Mouse (Mus musculus) liver, postnatal 0 days (tissue): Measurements from ENCODE around the gene Auh. TPM values are rescaled to one million over a fixed set of nuclear protein-coding genes. Genes with fewer than 3 reads are reported as not detected.

Experiments used
- ATAC-seq: fragments of 200-750 bp; cut with Nextera tagmentation; 2 replicates; pipeline ENCODE4 v1.8.0; 2017; ENCODE audit warnings: mild to moderate bottlenecking, moderate library complexity
- DNase-seq: peaks from one replicate; pipeline ENCODE4 v3.0.0-alpha.2; 2016
- H3K27ac ChIP-seq: fragments of 300-500 bp; sonication (generic); 2 replicates; pipeline ENCODE4 v1.5.1; 2014; ENCODE audit warnings: antibody characterized with exemption, moderate library complexity, mild to moderate bottlenecking, low read depth
- H3K27me3 ChIP-seq: fragments of 300-500 bp; sonication (generic); 2 replicates; pipeline ENCODE4 v1.6.1; 2014; ENCODE audit warnings: low read length, control low read depth, mixed read lengths; ENCODE audit not compliant: insufficient read depth
- H3K36me3 ChIP-seq: fragments of 300-500 bp; sonication (generic); replicated peaks from 2 replicates; pipeline ENCODE4 v1.6.1; 2014; ENCODE audit warnings: mild to moderate bottlenecking, control low read depth, low read length, moderate library complexity, mixed read lengths; ENCODE audit not compliant: insufficient read depth
- H3K4me1 ChIP-seq: fragments of 300-500 bp; sonication (generic); 2 replicates; pipeline ENCODE4 v1.6.1; 2014; ENCODE audit warnings: antibody characterized with exemption, mild to moderate bottlenecking, control low read depth; ENCODE audit not compliant: insufficient read depth
- H3K4me2 ChIP-seq: fragments of 300-500 bp; sonication (generic); 2 replicates; pipeline ENCODE4 v1.6.1; 2014; ENCODE audit warnings: low read depth, mild to moderate bottlenecking, low read length, moderate library complexity, mixed read lengths
- H3K4me3 ChIP-seq: fragments of 300-500 bp; sonication (generic); 2 replicates; pipeline ENCODE4 v1.5.1; 2014; ENCODE audit warnings: low read depth, low read length
- H3K9ac ChIP-seq: fragments of 300-500 bp; sonication (generic); replicated peaks from 2 replicates; pipeline ENCODE4 v1.6.1; 2014; ENCODE audit warnings: mild to moderate bottlenecking, moderate library complexity
- H3K9me3 ChIP-seq: fragments of 300-500 bp; sonication (generic); 2 replicates; pipeline ENCODE4 v1.6.1; 2016; ENCODE audit warnings: mild to moderate bottlenecking, control low read depth, low read length, mixed read lengths
- CTCF ChIP-seq: sonication (generic); IDR thresholded peaks from 2 replicates; pipeline ENCODE4 v1.5.1; 2016; ENCODE audit warnings: antibody characterized with exemption, low read depth
- EP300 ChIP-seq: IDR thresholded peaks from 2 replicates; pipeline ENCODE4 v1.6.1; 2016; ENCODE audit warnings: antibody characterized with exemption, low read depth, mild to moderate bottlenecking
- WGBS: fragments of 180-500 bp; shearing (Covaris S2); extraction: QIAGEN DNeasy Blood & Tissue Kit; methylation state at CpG from one replicate; pipeline ENCODE4 v1.1.7; 2014; ENCODE audit not compliant: insufficient replicate concordance; 5-methylcytosine and 5-hydroxymethylcytosine counted together
- polyA plus RNA-seq: library from polyadenylated mRNA; unstranded; fragments of >200 nt; fragmentation: Nextera tagmentation; extraction: Ambion mirVana; gene quantifications from 2 replicates; pipeline ENCODE4 v1.2.1, GENCODE M21; 2015

Gene Auh
- polyA plus RNA-seq, 1 experiment from 2014 or later = 33.2 TPM

GRCm38 (mm10) chr13:52940956-52941355, 11.5 kb upstream of the Auh start:
- TF ChIP-seq CTCF = no peak
- no peak for TF ChIP-seq EP300
- no peaks in the 10 kb centered on the region for H3K4me1 ChIP-seq
- no peaks in the 10 kb centered on the region for H3K27me3 ChIP-seq
- 64% methylated on average over 7 of the region's 7 CpGs for WGBS
- no peaks in the 10 kb centered on the region for H3K36me3 ChIP-seq
- H3K27ac ChIP-seq = no peak overlapping the region
- H3K9me3 ChIP-seq = no peaks in the 10 kb centered on the region
- ATAC-seq (peak; percentile 90), DNase-seq (peak; percentile 20)
- H3K4me3 ChIP-seq = no peak overlapping the region
- H3K9ac ChIP-seq = no peak overlapping the region; the same call in 1 of the 2 replicates
- H3K4me2 ChIP-seq = no peak overlapping the region

GRCm38 (mm10) chr13:52930582-52930981, 1.1 kb upstream of the Auh start:
- no peaks in the 10 kb centered on the region for H3K36me3 ChIP-seq
- H3K27ac ChIP-seq = no peak overlapping the region
- 65% methylated on average over 10 of the region's 10 CpGs for WGBS
- peaks cover 10% of the 10 kb centered on the region; the same call in 1 of the 2 replicates for H3K4me1 ChIP-seq
- H3K4me2 ChIP-seq = no peak overlapping the region
- ATAC-seq (no peak), DNase-seq (no peak)
- no peak for TF ChIP-seq EP300
- no peaks in the 10 kb centered on the region for H3K9me3 ChIP-seq
- no peak overlapping the region for H3K4me3 ChIP-seq
- no peaks in the 10 kb centered on the region for H3K27me3 ChIP-seq
- no peak overlapping the region for H3K9ac ChIP-seq

GRCm38 (mm10) chr13:52928392-52928791, 1.1 kb downstream of the Auh start:
- ATAC-seq = no peak
- no peaks in the 10 kb centered on the region for H3K9me3 ChIP-seq
- H3K4me3 ChIP-seq = peak overlapping the region; percentile 77
- H3K4me1 ChIP-seq = peaks cover 10% of the 10 kb centered on the region; the same call in 1 of the 2 replicates
- no peak for TF ChIP-seq CTCF
- no peak for TF ChIP-seq EP300
- DNase-seq = no peak
- H3K9ac ChIP-seq = peak overlapping the region; percentile 86; the same call in 1 of the 2 replicates
- peak overlapping the region; percentile 77 for H3K4me2 ChIP-seq
- WGBS = 62% methylated on average over 9 of the region's 9 CpGs
- no peaks in the 10 kb centered on the region for H3K27me3 ChIP-seq
- no peaks in the 10 kb centered on the region for H3K36me3 ChIP-seq
- H3K27ac ChIP-seq = no peak overlapping the region

GRCm38 (mm10) chr13:52924457-52924856, 5.0 kb downstream of the Auh start:
- DNase-seq = no peak
- no peak overlapping the region for H3K4me2 ChIP-seq
- no peak for TF ChIP-seq EP300
- no peak for TF ChIP-seq CTCF
- no peak for ATAC-seq
- no peak overlapping the region for H3K9ac ChIP-seq
- no peaks in the 10 kb centered on the region for H3K27me3 ChIP-seq
- H3K36me3 ChIP-seq = no peaks in the 10 kb centered on the region
- 72% methylated on average over 5 of the region's 5 CpGs for WGBS
- H3K4me3 ChIP-seq = no peak overlapping the region
- H3K27ac ChIP-seq = no peak overlapping the region
- H3K4me1 ChIP-seq = peaks cover 10% of the 10 kb centered on the region; the same call in 1 of the 2 replicates
- no peaks in the 10 kb centered on the region for H3K9me3 ChIP-seq

- TF ChIP-seq EP300 (no peak), CTCF (no peak)
- Histone ChIP-seq H3K27ac (no peak overlapping the region), H3K4me3 (no peak overlapping the region), H3K4me1 (no peaks in the 10 kb centered on the region), H3K9me3 (no peaks in the 10 kb centered on the region), H3K27me3 (no peaks in the 10 kb centered on the region), H3K9ac (no peak overlapping the region), H3K4me2 (no peak overlapping the region), H3K36me3 (peaks cover 8% of the 10 kb centered on the region)
- no peak for DNase-seq
- ATAC-seq = no peak
- 46% methylated on average over 8 of the region's 8 CpGs for WGBS
These were observed 7.5 kb downstream of the Auh start for GRCm38 (mm10) chr13:52921966-52922365.

GRCm38 (mm10) chr13:52921065-52921825, 8.2 kb downstream of the Auh start:
- no peak for TF ChIP-seq CTCF
- no peak for TF ChIP-seq EP300
- DNase-seq = no peak
- 75% methylated on average over 7 of the region's 7 CpGs for WGBS

More at GRCm38 (mm10) chr13:52921065-52921825, 8.2 kb downstream of the Auh start:
- H3K4me1 ChIP-seq = no peaks in the 10 kb centered on the region
- no peak overlapping the region for H3K27ac ChIP-seq
- no peaks in the 10 kb centered on the region for H3K9me3 ChIP-seq
- no peaks in the 10 kb centered on the region for H3K27me3 ChIP-seq
- H3K4me2 ChIP-seq = no peak overlapping the region
- H3K9ac ChIP-seq = no peak overlapping the region
- H3K4me3 ChIP-seq = no peak overlapping the region
- ATAC-seq = no peak
- H3K36me3 ChIP-seq = peaks cover 8% of the 10 kb centered on the region
